Mouse (Mus musculus) limb, embryonic 15.5 days (tissue): ENCODE results near the gene Dip2a. TPM values are rescaled to one million over a fixed set of nuclear protein-coding genes. Genes with fewer than 3 reads are reported as not detected.

Source experiments
- ATAC-seq: fragments of 200-750 bp; cut with Nextera tagmentation; 2 replicates; pipeline ENCODE4 v1.8.0; 2017; ENCODE audit warnings: low read depth, moderate TSS enrichment; ENCODE audit not compliant: insufficient number of reproducible peaks, low FRiP score, low TSS enrichment
- H3K27ac ChIP-seq: fragments of 300-500 bp; sonication (generic); 2 replicates; pipeline ENCODE4 v1.5.1; 2015; ENCODE audit warnings: moderate library complexity, mild to moderate bottlenecking, inconsistent platforms
- H3K27me3 ChIP-seq: fragments of 300-500 bp; sonication (generic); 2 replicates; pipeline ENCODE4 v1.6.1; 2015; ENCODE audit warnings: inconsistent platforms
- H3K36me3 ChIP-seq: fragments of 300-500 bp; sonication (generic); 2 replicates; pipeline ENCODE4 v1.6.1; 2015; ENCODE audit warnings: inconsistent platforms
- H3K4me1 ChIP-seq: fragments of 300-500 bp; sonication (generic); 2 replicates; pipeline ENCODE4 v1.6.1; 2015; ENCODE audit warnings: inconsistent platforms
- H3K4me2 ChIP-seq: fragments of 300-500 bp; sonication (generic); 2 replicates; pipeline ENCODE4 v1.6.1; 2015; ENCODE audit warnings: mild to moderate bottlenecking, inconsistent platforms
- H3K4me3 ChIP-seq: fragments of 300-500 bp; sonication (generic); 2 replicates; pipeline ENCODE4 v1.5.1; 2015; ENCODE audit warnings: mild to moderate bottlenecking, inconsistent platforms
- H3K9ac ChIP-seq: fragments of 300-500 bp; sonication (generic); 2 replicates; pipeline ENCODE4 v1.6.1; 2015; ENCODE audit warnings: inconsistent platforms
- H3K9me3 ChIP-seq: fragments of 300-500 bp; sonication (generic); 2 replicates; pipeline ENCODE4 v1.6.1; 2016; ENCODE audit warnings: inconsistent platforms
- WGBS: fragments of 180-500 bp; shearing (Covaris S2); methylation state at CpG from one replicate; pipeline ENCODE4 v1.1.7; 2015; 5-methylcytosine and 5-hydroxymethylcytosine counted together
- polyA plus RNA-seq: library from polyadenylated mRNA; unstranded; fragments of >200 nt; fragmentation: Nextera tagmentation; extraction: Ambion mirVana; gene quantifications from 2 replicates; pipeline ENCODE4 v1.2.1, GENCODE M21; 2015

Gene Dip2a
- polyA plus RNA-seq, 1 experiment from 2014 or later: 14.8 TPM

DNA sequence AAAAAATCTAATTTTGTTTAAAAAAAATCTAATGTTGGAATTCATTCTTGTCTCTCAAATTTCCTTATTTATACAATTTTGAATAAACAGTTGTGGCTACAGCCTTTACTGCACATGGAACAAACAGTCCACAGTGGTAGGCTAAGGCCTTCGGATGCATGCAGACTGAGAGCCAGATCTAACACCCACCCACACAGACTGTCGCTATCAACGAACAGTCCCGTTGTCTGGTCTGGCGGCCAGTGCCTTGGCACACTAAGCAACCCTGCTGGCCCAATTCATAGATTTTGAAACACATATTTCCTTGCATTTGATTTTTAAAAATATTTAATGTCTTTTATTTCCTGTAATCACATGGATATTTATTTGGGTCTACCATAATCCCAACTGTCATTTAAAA, 45.0 kb downstream of the Dip2a start:
- WGBS: 87% methylated on average over 5 of the region's 5 CpGs
- Histone ChIP-seq H3K9me3 (no peaks in the 10 kb centered on the region), H3K27ac (no peak overlapping the region), H3K4me3 (no peak overlapping the region), H3K27me3 (no peaks in the 10 kb centered on the region), H3K4me1 (no peaks in the 10 kb centered on the region), H3K4me2 (no peak overlapping the region), H3K9ac (no peak overlapping the region), H3K36me3 (peaks cover 76% of the 10 kb centered on the region)
- no peak for ATAC-seq

DNA sequence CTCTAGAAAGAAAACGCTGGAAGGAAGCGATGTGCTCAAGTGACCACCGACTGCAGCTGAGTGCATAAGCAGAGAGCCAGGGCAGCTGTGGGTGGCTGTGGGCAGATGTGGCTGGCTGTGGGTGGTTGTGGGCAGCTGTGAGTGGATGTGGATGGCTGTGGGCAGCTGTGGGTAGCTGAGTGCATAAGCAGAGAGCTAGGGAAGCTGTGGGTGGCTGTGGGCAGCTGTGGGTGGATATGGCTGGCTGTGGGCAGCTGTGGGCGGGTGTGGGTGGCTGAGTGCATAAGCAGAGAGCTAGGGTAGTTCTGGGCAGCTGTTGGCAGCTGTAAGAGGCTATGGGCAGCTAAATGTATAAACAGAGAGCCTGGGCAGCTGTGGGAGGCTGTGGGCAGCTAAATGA, 51.9 kb downstream of the Dip2a start:
- Histone ChIP-seq H3K4me3 (no peak overlapping the region), H3K9me3 (no peaks in the 10 kb centered on the region), H3K9ac (no peak overlapping the region), H3K27ac (no peak overlapping the region), H3K36me3 (peaks cover 94% of the 10 kb centered on the region), H3K4me2 (no peak overlapping the region), H3K27me3 (no peaks in the 10 kb centered on the region), H3K4me1 (no peaks in the 10 kb centered on the region)
- 86% methylated on average over 4 of the region's 4 CpGs for WGBS
- no peak; the same call in 1 of the 2 replicates for ATAC-seq

DNA sequence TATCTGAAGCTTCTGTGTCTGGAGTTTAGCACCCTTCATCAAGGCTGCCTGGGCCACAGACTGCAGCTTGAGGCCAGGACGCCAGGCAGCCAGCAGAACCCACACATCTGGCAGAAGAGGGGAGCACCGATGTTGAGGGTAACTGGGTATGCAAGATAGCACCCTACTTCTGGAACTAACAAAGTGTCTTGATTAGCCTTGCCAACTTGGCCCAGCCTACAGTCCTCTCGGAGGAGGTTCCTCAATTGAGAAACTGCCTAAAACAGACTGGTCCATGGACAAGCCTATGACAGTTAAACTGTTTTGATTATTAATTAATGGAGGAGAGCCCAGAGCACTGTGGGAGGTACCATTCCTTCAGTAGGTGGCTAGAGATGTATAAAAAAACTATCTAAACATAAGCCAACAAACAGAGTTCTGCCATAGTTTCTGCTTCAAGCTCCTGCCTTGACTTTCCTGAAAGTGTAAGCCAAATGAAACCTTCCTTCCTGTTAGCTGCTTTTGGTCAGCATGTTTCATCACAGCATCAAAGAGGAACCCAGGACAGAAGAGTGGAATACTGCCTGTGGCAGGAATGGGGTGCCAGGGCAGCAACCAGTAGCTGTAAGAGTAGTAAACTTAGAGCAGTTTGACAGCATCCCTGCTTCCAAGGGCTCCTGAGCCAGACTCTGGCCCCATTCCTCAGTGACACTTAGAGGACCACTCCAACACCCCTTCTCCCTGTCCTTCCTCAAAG, 55.0 kb downstream of the Dip2a start:
- no peak overlapping the region for H3K4me2 ChIP-seq
- no peak overlapping the region for H3K27ac ChIP-seq
- H3K4me1 ChIP-seq: no peaks in the 10 kb centered on the region
- no peak overlapping the region for H3K4me3 ChIP-seq
- H3K36me3 ChIP-seq: peaks cover 94% of the 10 kb centered on the region
- 83% methylated on average over 3 of the region's 3 CpGs for WGBS
- no peaks in the 10 kb centered on the region for H3K9me3 ChIP-seq
- H3K9ac ChIP-seq: no peak overlapping the region
- no peak for ATAC-seq
- H3K27me3 ChIP-seq: no peaks in the 10 kb centered on the region

DNA sequence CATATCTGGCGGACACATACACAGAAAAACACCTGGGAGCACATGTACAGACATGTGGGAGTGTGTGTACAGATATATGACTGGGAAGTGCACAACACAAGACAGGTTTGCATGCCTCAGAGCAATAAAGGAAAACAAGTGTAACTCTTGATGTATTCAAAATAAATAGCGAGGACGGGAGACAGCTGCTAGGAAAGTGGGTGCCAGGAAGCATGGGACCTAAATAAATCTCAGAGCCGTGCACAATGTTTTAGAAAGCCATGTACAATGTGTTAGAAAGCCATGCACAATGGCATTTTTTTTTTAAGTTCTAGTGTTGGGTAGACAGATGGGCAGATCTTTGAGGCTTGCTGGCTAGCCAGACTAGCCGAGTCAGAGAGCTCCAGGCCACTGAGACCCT, 56.0 kb downstream of the Dip2a start:
- WGBS: 85% methylated on average over 5 of the region's 5 CpGs

DNA sequence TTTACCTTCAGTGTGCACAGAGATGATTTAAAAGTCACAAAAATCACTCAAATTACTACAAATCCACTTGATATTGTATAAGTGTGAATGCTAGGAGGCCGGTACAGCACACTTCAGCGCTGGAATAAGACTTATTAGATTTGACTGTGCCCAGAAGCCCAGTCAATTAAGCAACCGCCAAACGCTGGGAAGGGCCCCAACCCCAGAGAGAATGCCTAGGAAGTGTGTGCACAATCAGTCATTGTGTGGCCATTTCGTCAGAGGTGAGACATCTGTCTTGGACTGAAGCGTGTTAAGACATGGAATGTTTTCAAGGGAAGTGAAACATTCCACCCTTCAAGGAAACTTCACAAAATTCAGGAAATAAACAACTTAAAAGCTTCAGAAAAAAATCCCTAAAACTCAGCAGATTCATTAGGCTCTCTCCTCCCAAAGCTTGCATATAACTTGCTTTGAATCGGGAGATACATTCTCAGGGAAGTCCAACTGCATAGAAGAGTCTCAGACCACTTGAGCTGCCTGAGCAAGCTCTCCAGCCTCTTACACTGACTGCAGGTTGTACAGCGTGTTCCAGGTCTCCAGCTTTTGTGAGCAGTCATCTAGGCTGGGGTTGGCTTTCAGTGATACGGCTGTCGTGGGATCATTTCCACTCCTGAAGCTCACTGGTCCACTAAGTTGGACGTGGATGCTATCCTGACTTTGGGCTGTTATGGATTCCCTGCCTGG, 56.7 kb downstream of the Dip2a start:
- H3K36me3 ChIP-seq: peaks cover 93% of the 10 kb centered on the region
- H3K27ac ChIP-seq: no peak overlapping the region
- WGBS: 65% methylated on average over 11 of the region's 11 CpGs
- no peaks in the 10 kb centered on the region for H3K9me3 ChIP-seq
- no peak for ATAC-seq
- no peak overlapping the region for H3K4me2 ChIP-seq
- H3K4me1 ChIP-seq: no peaks in the 10 kb centered on the region
- H3K4me3 ChIP-seq: no peak overlapping the region
- H3K27me3 ChIP-seq: no peaks in the 10 kb centered on the region
- H3K9ac ChIP-seq: no peak overlapping the region

More for the DNA sequence above, 56.0 kb downstream of the Dip2a start:
- no peaks in the 10 kb centered on the region for H3K9me3 ChIP-seq
- H3K4me2 ChIP-seq: no peak overlapping the region
- no peak overlapping the region for H3K4me3 ChIP-seq
- H3K27ac ChIP-seq: no peak overlapping the region
- no peak overlapping the region for H3K9ac ChIP-seq
- H3K4me1 ChIP-seq: no peaks in the 10 kb centered on the region
- H3K27me3 ChIP-seq: no peaks in the 10 kb centered on the region
- peaks cover 93% of the 10 kb centered on the region for H3K36me3 ChIP-seq
- ATAC-seq: no peak

DNA sequence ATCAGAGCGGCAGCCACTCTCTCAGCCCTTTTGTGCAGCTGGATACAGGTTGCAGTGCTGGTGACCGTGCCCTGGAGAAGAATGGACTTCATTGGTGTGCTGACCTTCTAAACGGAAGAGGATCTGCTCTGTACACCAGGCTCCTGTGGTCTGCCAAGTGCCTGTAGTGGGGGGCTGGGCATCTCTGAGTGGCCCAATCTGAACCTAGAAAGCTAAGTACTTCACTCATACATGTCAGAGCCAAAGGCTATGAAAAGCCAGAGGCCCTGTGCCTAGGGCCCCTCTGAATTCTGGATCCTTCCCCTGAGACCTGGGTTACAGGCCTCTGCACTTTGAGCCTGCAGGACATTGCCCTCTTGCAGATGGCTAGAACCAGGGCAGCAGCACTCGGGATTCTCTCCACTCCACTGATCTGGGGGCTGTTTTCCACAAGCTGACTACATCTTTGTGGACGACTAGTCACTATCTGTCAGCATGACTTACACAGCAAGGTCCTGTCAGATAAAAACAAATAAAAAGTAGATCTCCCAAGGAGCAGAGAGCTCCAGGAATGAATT, 66.5 kb downstream of the Dip2a start:
- Histone ChIP-seq H3K9ac (no peak overlapping the region), H3K27ac (no peak overlapping the region), H3K4me1 (no peaks in the 10 kb centered on the region), H3K4me2 (no peak overlapping the region), H3K4me3 (no peak overlapping the region), H3K36me3 (peaks cover 86% of the 10 kb centered on the region), H3K27me3 (no peaks in the 10 kb centered on the region), H3K9me3 (no peaks in the 10 kb centered on the region)
- no peak for ATAC-seq
- 63% methylated on average over 5 of the region's 5 CpGs for WGBS

DNA sequence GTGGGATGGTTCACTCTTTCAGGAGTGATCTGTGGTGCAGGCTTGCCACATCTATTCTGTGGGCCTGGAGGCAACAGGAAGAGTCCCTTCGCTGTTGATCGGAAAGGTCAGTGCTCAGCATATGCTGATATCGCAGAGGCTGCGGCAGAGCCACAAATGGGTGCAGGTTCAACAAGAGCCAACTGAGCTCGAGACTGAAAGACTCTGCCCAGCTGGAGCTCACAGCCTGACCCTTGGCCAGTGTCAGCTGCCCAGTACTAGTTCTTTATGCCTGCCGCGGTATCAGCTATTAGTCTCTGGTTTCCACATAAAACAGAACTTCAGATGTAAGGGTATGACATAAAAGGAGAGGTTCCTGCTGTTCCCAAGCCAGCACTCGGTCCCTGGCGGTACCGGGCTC, 69.8 kb downstream of the Dip2a start:
- Histone ChIP-seq H3K27me3 (no peaks in the 10 kb centered on the region), H3K4me3 (no peak overlapping the region), H3K4me1 (no peaks in the 10 kb centered on the region), H3K36me3 (peaks cover 87% of the 10 kb centered on the region), H3K4me2 (no peak overlapping the region), H3K27ac (no peak overlapping the region), H3K9me3 (no peaks in the 10 kb centered on the region), H3K9ac (no peak overlapping the region)
- WGBS: 80% methylated on average over 10 of the region's 10 CpGs
- ATAC-seq: no peak

DNA sequence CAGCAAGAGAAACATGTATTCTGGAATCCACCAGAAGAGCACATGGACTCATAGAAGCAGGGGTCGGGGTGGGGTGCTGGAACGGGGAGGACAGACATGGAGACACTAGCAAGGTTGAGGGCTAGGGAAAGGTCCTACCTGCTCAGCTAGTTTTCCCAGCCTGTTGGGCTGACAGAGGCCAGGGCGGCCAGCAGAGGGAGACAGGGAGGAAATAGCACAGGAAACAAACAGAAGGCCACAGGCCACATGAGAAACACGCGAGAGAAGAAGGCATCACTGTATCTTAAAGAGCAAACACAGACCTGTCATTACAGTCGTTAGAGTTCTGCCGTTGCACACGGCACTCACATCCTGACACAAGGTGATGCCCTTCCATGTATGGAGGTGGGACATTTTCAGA, 73.9 kb downstream of the Dip2a start:
- no peaks in the 10 kb centered on the region for H3K27me3 ChIP-seq
- H3K4me1 ChIP-seq: no peaks in the 10 kb centered on the region
- H3K4me3 ChIP-seq: no peak overlapping the region
- no peak for ATAC-seq
- no peaks in the 10 kb centered on the region for H3K9me3 ChIP-seq
- H3K4me2 ChIP-seq: no peak overlapping the region
- WGBS: 39% methylated on average over 8 of the region's 8 CpGs
- peaks cover 89% of the 10 kb centered on the region for H3K36me3 ChIP-seq
- H3K27ac ChIP-seq: no peak overlapping the region
- no peak overlapping the region for H3K9ac ChIP-seq

DNA sequence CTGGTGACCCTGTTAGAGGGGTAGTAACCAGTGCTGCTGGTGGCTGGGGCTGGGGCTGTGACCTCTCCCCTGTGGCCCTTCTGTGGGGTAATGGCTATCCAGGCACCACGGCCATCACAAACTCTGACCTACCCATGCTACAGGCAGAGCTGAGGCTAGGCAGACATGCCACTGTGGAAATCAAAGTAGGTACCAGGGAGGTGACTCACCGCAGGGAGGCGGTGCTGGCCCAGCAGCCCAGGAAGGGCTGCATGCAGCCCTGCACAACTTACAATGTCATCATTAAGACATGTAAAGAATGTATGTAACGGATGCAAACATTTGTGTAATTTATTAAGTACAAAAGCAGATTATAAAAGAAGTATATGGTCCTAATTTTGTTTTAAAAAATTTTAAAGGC, 82.7 kb downstream of the Dip2a start:
- Histone ChIP-seq H3K36me3 (peaks cover 35% of the 10 kb centered on the region), H3K9ac (no peak overlapping the region), H3K9me3 (no peaks in the 10 kb centered on the region), H3K4me1 (0 out of 2 replicates have a peak, but pooled peaks cover 4% of the 10 kb centered on the region), H3K4me2 (no peak overlapping the region), H3K4me3 (no peak overlapping the region), H3K27me3 (no peaks in the 10 kb centered on the region), H3K27ac (no peak overlapping the region)
- 72% methylated on average over 4 of the region's 4 CpGs for WGBS
- no peak for ATAC-seq

DNA sequence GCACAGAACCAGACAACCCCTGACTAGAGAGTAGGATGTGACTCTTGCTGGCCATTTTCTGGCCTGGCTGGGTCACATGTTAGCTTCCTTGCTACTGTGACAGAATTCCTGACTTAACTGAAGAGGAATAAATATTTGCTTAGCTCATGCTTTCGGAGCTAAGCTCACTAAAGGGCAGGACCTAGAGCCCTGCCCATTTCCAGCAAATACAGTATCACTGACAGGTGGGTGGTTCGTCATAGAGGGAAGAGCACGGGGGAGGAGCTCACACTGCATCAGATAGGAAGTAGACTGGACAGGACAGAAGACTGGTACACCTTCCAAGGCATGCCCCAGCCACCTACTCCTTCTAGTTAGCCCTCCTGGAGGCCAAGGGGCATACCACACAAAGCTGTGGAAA, 83.6 kb downstream of the Dip2a start:
- Histone ChIP-seq H3K4me2 (no peak overlapping the region), H3K36me3 (peaks cover 28% of the 10 kb centered on the region), H3K27me3 (no peaks in the 10 kb centered on the region), H3K9me3 (no peaks in the 10 kb centered on the region), H3K4me1 (0 out of 2 replicates have a peak, but pooled peaks cover 8% of the 10 kb centered on the region), H3K4me3 (no peak overlapping the region), H3K27ac (no peak overlapping the region), H3K9ac (no peak overlapping the region)
- WGBS: 74% methylated on average over 3 of the region's 3 CpGs
- no peak for ATAC-seq

DNA sequence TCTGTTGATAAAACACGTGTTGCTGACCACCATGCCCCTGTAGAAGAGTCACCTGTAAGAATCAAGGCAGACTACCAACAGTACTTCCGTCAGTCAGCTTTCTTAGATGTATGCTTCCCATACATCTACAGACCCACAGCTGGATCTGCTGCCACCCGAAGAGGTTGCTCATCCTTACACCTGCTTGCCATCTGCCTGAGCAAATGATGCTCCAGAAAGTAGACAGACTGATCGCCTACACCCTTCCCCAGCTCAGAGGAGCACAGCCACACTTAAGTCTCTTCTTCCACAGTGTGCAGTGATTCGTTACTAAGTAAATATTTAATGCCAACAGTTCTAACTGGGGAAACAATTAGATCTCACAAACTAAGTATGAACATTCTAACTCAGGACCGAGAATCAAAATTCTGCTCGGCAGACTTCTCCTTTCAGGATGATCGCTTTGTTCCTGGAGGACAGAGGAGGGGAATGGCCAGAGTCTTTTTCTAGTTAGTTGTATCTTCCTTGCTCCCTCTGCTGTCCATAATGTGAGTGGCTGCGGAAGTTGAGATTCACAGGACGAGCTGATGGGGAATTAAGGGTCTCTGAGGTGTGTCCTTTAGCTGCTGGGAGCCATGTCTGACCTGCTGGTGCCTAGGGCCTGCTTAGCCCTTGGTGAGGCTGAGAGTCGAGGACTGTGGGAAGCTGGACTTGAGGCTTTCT, 84.6 kb downstream of the Dip2a start:
- Histone ChIP-seq H3K27ac (no peak overlapping the region), H3K9ac (no peak overlapping the region), H3K27me3 (no peaks in the 10 kb centered on the region), H3K4me2 (no peak overlapping the region), H3K4me1 (0 out of 2 replicates have a peak, but pooled peaks cover 10% of the 10 kb centered on the region), H3K36me3 (peaks cover 19% of the 10 kb centered on the region), H3K4me3 (no peak overlapping the region), H3K9me3 (no peaks in the 10 kb centered on the region)
- 60% methylated on average over 11 of the region's 11 CpGs for WGBS
- ATAC-seq: no peak
